In the genomic region with DNA sequence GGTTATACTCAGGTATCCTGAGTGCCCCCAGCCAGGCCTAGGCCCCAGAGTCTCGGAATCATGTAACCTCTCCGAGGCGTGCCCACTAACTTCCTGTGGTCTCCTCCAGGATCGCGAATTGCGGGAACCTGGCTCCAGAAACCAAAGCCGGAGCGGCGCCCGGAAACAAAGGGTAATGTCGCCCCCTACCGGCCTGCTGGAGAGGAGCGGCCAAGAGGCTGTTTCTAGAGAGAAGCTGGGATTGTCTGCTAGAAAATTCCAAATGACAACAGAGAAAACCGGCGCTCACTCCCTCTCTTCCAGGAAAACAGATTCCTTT, we compare ENCODE assay signal across 9 mouse cellular contexts. TPM values are rescaled to one million over a fixed set of nuclear protein-coding genes. Genes with fewer than 3 reads are reported as not detected.
DNase-seq lines count a peak whose midpoint lies in the region; ATAC-seq and TF ChIP-seq lines count a peak whose summit lies in the region.
"Had no signal": no experiment of that assay in that cellular context is flagged by ENCODE, and none has a peak within 500 bp of the region (broad histone marks: within the 10 kb centered on the region; RNA-seq: fewer than 3 reads in every experiment).

No protein-coding gene starts in this region.

- peaks cover 49% of the 10 kb centered on the region for H3K4me1 ChIP-seq in embryonic facial prominence, embryonic 10.5 days
- peaks cover 13% of the 10 kb centered on the region for H3K4me1 ChIP-seq in heart, embryonic 13.5 days
- no peaks in the 10 kb centered on the region for H3K4me1 ChIP-seq in kidney, postnatal 0 days (replicated peaks; ENCODE audit: insufficient read depth, low read length)
- H3K4me1 ChIP-seq in liver, embryonic 13.5 days (replicated peaks): peaks cover 5% of the 10 kb centered on the region
- H3K4me1 ChIP-seq in neural tube, embryonic 12.5 days: peaks cover 17% of the 10 kb centered on the region

- H3K4me2 ChIP-seq in heart, embryonic 13.5 days: peak overlapping the region; percentile 91
- peak overlapping the region; percentile 91 for H3K4me2 ChIP-seq in kidney, postnatal 0 days (ENCODE audit: low read length)
- H3K4me2 ChIP-seq in liver, embryonic 13.5 days: peak overlapping the region; percentile 68
- H3K4me2 ChIP-seq in neural tube, embryonic 12.5 days (replicated peaks): peak overlapping the region; percentile 93

- H3K27me3 ChIP-seq in embryonic facial prominence, embryonic 10.5 days (replicated peaks; ENCODE audit: low read depth, poor library complexity, severe bottlenecking): peaks cover 75% of the 10 kb centered on the region
- H3K27me3 ChIP-seq in heart, embryonic 13.5 days (replicated peaks): peaks cover 97% of the 10 kb centered on the region
- H3K27me3 ChIP-seq in kidney, postnatal 0 days (ENCODE audit: insufficient read depth, low read length): peaks cover 30% of the 10 kb centered on the region
- peaks cover 83% of the 10 kb centered on the region for H3K27me3 ChIP-seq in liver, embryonic 13.5 days
- peaks cover 59% of the 10 kb centered on the region for H3K27me3 ChIP-seq in neural tube, embryonic 12.5 days (replicated peaks)

- H3K4me3 ChIP-seq in embryonic facial prominence, embryonic 10.5 days: peak overlapping the region; percentile 61
- peak overlapping the region; percentile 60 for H3K4me3 ChIP-seq in heart, embryonic 13.5 days
- H3K4me3 ChIP-seq in kidney, postnatal 0 days (replicated peaks; ENCODE audit: low read depth, low read length): peak overlapping the region; percentile 39
- H3K4me3 ChIP-seq in liver, embryonic 13.5 days (replicated peaks): peak overlapping the region; percentile 45
- H3K4me3 ChIP-seq in neural tube, embryonic 12.5 days: peak overlapping the region; percentile 44

- TF ChIP-seq CTCF in kidney, postnatal 0 days (IDR thresholded peaks at IDR 0.05; ENCODE audit: low read depth): peak; percentile 90

- no peaks in the 10 kb centered on the region for H3K36me3 ChIP-seq in embryonic facial prominence, embryonic 10.5 days (replicated peaks)
- no peaks in the 10 kb centered on the region for H3K36me3 ChIP-seq in heart, embryonic 13.5 days
- no peaks in the 10 kb centered on the region for H3K36me3 ChIP-seq in kidney, postnatal 0 days (ENCODE audit: insufficient read depth, low read length)
- H3K36me3 ChIP-seq in liver, embryonic 13.5 days: no peaks in the 10 kb centered on the region
- no peaks in the 10 kb centered on the region for H3K36me3 ChIP-seq in neural tube, embryonic 12.5 days

- peak overlapping the region; percentile 78 for H3K9ac ChIP-seq in heart, embryonic 13.5 days
- H3K9ac ChIP-seq in kidney, postnatal 0 days (ENCODE audit: low read depth, low read length): peak overlapping the region; percentile 36
- H3K9ac ChIP-seq in liver, embryonic 13.5 days: no peak overlapping the region
- H3K9ac ChIP-seq in neural tube, embryonic 12.5 days: peak overlapping the region; percentile 55; the same call in 1 of the 2 replicates

- no peak for ATAC-seq in heart, embryonic 13.5 days (ENCODE audit: extremely low read depth, insufficient number of reproducible peaks, low FRiP score, low TSS enrichment)
- peak; percentile 19; the same call in 1 of the 2 replicates for ATAC-seq in kidney, postnatal 0 days (replicated peaks; ENCODE audit: low FRiP score, low read depth)
- ATAC-seq in liver, embryonic 13.5 days (ENCODE audit: low read depth): no peak
- ATAC-seq in neural tube, embryonic 12.5 days (ENCODE audit: low FRiP score, low read depth): peak; percentile 23; the same call in 1 of the 2 replicates

- WGBS in embryonic facial prominence, embryonic 10.5 days: 0% methylated on average over 15 of the region's 15 CpGs
- under 1% methylated on average over 15 of the region's 15 CpGs for whole genome bisulfite sequencing in heart, embryonic 13.5 days
- WGBS in kidney, postnatal 0 days: 0% methylated on average over 15 of the region's 15 CpGs
- WGBS in liver, embryonic 13.5 days (ENCODE audit: insufficient replicate concordance): under 1% methylated on average over 15 of the region's 15 CpGs
- 1% methylated on average over 15 of the region's 15 CpGs for WGBS in neural tube, embryonic 12.5 days

- DNase-seq in CD4-positive helper T cell, adult 2 months (ENCODE audit: low read depth, low spot score): peak; percentile 63
- peak; percentile 82 for DNase-seq in adrenal gland, postnatal 25 days
- peak; percentile 91 for DNase-seq in embryonic facial prominence, embryonic 10.5 days (ENCODE audit: low spot score)
- peak; percentile 91 for DNase-seq in kidney, postnatal 0 days (ENCODE audit: low spot score)
- DNase-seq in liver, embryonic 13.5 days: peak; percentile 23
- peak; percentile 66 for DNase-seq in testis, postnatal 14 days (ENCODE audit: low spot score)

- H3K27ac ChIP-seq in embryonic facial prominence, embryonic 10.5 days (replicated peaks): peak overlapping the region; percentile 7; the same call in 1 of the 2 replicates
- H3K27ac ChIP-seq in heart, embryonic 13.5 days (replicated peaks): no peak overlapping the region
- no peak overlapping the region for H3K27ac ChIP-seq in kidney, postnatal 0 days
- no peak overlapping the region for H3K27ac ChIP-seq in liver, embryonic 13.5 days
- no peak overlapping the region for H3K27ac ChIP-seq in neural tube, embryonic 12.5 days

- H3K9me3 ChIP-seq in embryonic facial prominence, embryonic 10.5 days: no peaks in the 10 kb centered on the region
- H3K9me3 ChIP-seq in heart, embryonic 13.5 days: no peaks in the 10 kb centered on the region
- no peaks in the 10 kb centered on the region for H3K9me3 ChIP-seq in kidney, postnatal 0 days (replicated peaks; ENCODE audit: low read length)
- H3K9me3 ChIP-seq in liver, embryonic 13.5 days (replicated peaks): no peaks in the 10 kb centered on the region
- H3K9me3 ChIP-seq in neural tube, embryonic 12.5 days: no peaks in the 10 kb centered on the region

RNA-seq across cellular contexts. Expression of a gene that starts 3.4 kb away (rescaled TPM):
- not detected in 2 replicates for total RNA-seq in adrenal gland, postnatal 25 days (2021)
- 0.13 and 0.17 TPM in 2 replicates for polyA plus RNA-seq in embryonic facial prominence, embryonic 10.5 days (2016; fragmentation: Nextera tagmentation; extraction: Ambion mirVana)
- polyA plus RNA-seq in heart, embryonic 13.5 days (2015; fragmentation: Nextera tagmentation; extraction: Ambion mirVana): not detected in 2 replicates
- polyA plus RNA-seq in kidney, postnatal 0 days (2015; fragmentation: Nextera tagmentation; extraction: Ambion mirVana): 0.17 and 0.20 TPM in 2 replicates
- polyA plus RNA-seq in liver, embryonic 13.5 days (2015; fragmentation: Nextera tagmentation; extraction: Ambion mirVana): 0.13 TPM in 1 of 2 replicates, not detected in the other
- polyA plus RNA-seq in neural tube, embryonic 12.5 days (2016; fragmentation: Nextera tagmentation; extraction: Ambion mirVana): 0.53 and 0.60 TPM in 2 replicates
- total RNA-seq: left cerebral cortex, adult 8-10 months had no signal

RNA-seq across cellular contexts. Expression of a gene that starts 3.9 kb away (rescaled TPM):
- not detected in 2 replicates for total RNA-seq in adrenal gland, postnatal 25 days (2021)
- 0.71 and 0.94 TPM in 2 replicates for polyA plus RNA-seq in embryonic facial prominence, embryonic 10.5 days (2016; fragmentation: Nextera tagmentation; extraction: Ambion mirVana)
- 0.11 TPM in 1 of 2 replicates, not detected in the other for polyA plus RNA-seq in heart, embryonic 13.5 days (2015; fragmentation: Nextera tagmentation; extraction: Ambion mirVana)
- 0.07 TPM in 1 of 2 replicates, not detected in the other for polyA plus RNA-seq in kidney, postnatal 0 days (2015; fragmentation: Nextera tagmentation; extraction: Ambion mirVana)
- not detected in 2 replicates for polyA plus RNA-seq in liver, embryonic 13.5 days (2015; fragmentation: Nextera tagmentation; extraction: Ambion mirVana)
- polyA plus RNA-seq in neural tube, embryonic 12.5 days (2016; fragmentation: Nextera tagmentation; extraction: Ambion mirVana): 2.7 and 4.6 TPM in 2 replicates

RNA-seq across cellular contexts. Expression of a gene that starts 17.5 kb away (rescaled TPM):
- not detected in 2 replicates for total RNA-seq in adrenal gland, postnatal 25 days (2021)
- polyA plus RNA-seq in embryonic facial prominence, embryonic 10.5 days (2016; fragmentation: Nextera tagmentation; extraction: Ambion mirVana): 0.35 and 0.39 TPM in 2 replicates
- 0.67 and 1.2 TPM in 2 replicates for polyA plus RNA-seq in heart, embryonic 13.5 days (2015; fragmentation: Nextera tagmentation; extraction: Ambion mirVana)
- polyA plus RNA-seq in kidney, postnatal 0 days (2015; fragmentation: Nextera tagmentation; extraction: Ambion mirVana): not detected in 2 replicates
- polyA plus RNA-seq in liver, embryonic 13.5 days (2015; fragmentation: Nextera tagmentation; extraction: Ambion mirVana): 0.34 and 0.70 TPM in 2 replicates
- 2.0 and 3.2 TPM in 2 replicates for polyA plus RNA-seq in neural tube, embryonic 12.5 days (2016; fragmentation: Nextera tagmentation; extraction: Ambion mirVana)
- total RNA-seq: left cerebral cortex, adult 8-10 months had no signal

RNA-seq across cellular contexts. Expression of a gene that starts 26.7 kb away (rescaled TPM):
- 89.9 and 96.0 TPM in 2 replicates for total RNA-seq in adrenal gland, postnatal 25 days (2021)
- 175 and 185 TPM in 2 replicates for polyA plus RNA-seq in embryonic facial prominence, embryonic 10.5 days (2016; fragmentation: Nextera tagmentation; extraction: Ambion mirVana)
- 120 and 123 TPM in 2 replicates for polyA plus RNA-seq in heart, embryonic 13.5 days (2015; fragmentation: Nextera tagmentation; extraction: Ambion mirVana)
- polyA plus RNA-seq in kidney, postnatal 0 days (2015; fragmentation: Nextera tagmentation; extraction: Ambion mirVana): 165 and 178 TPM in 2 replicates
- polyA plus RNA-seq in liver, embryonic 13.5 days (2015; fragmentation: Nextera tagmentation; extraction: Ambion mirVana): 101 and 109 TPM in 2 replicates
- 138 and 150 TPM in 2 replicates for polyA plus RNA-seq in neural tube, embryonic 12.5 days (2016; fragmentation: Nextera tagmentation; extraction: Ambion mirVana)

RNA-seq across cellular contexts. Expression of a gene that starts 30.7 kb away (rescaled TPM):
- total RNA-seq in adrenal gland, postnatal 25 days (2021): 0.67 and 0.73 TPM in 2 replicates
- 1.2 and 3.1 TPM in 2 replicates for polyA plus RNA-seq in embryonic facial prominence, embryonic 10.5 days (2016; fragmentation: Nextera tagmentation; extraction: Ambion mirVana)
- 0.79 and 1.0 TPM in 2 replicates for polyA plus RNA-seq in heart, embryonic 13.5 days (2015; fragmentation: Nextera tagmentation; extraction: Ambion mirVana)
- polyA plus RNA-seq in kidney, postnatal 0 days (2015; fragmentation: Nextera tagmentation; extraction: Ambion mirVana): 0.05 and 0.11 TPM in 2 replicates
- 0.12 TPM in 1 of 2 replicates, not detected in the other for polyA plus RNA-seq in liver, embryonic 13.5 days (2015; fragmentation: Nextera tagmentation; extraction: Ambion mirVana)
- 65.3 and 70.1 TPM in 2 replicates for polyA plus RNA-seq in neural tube, embryonic 12.5 days (2016; fragmentation: Nextera tagmentation; extraction: Ambion mirVana)

Comparison
In these comparisons a context has a peak if more than half of its experiments do, and no peak if none do; other contexts are left out.
1. DNase-seq: peak in every context shown above with its lines; median percentile 91 in embryonic facial prominence, embryonic 10.5 days; 91 in kidney, postnatal 0 days; 82 in adrenal gland, postnatal 25 days; 66 in testis, postnatal 14 days; 63 in CD4-positive helper T cell, adult 2 months; 23 in liver, embryonic 13.5 days.
2. ATAC-seq: peak in kidney, postnatal 0 days (single experiment) and neural tube, embryonic 12.5 days (single experiment); none in heart, embryonic 13.5 days (single experiment) and liver, embryonic 13.5 days (single experiment).
3. Peak in every context shown above with its lines, with median percentiles within 50 percentile points of each other: H3K4me3 ChIP-seq and H3K4me2 ChIP-seq.